Mouse (Mus musculus) megakaryocyte, embryonic 14.5 days (primary cell): ENCODE results near the gene Mapkap1.

Experiments used
- FLI1 ChIP-seq: IDR thresholded peaks from 2 replicates; pipeline ENCODE4 v1.6.1; 2012; ENCODE audit warnings: low read length, inconsistent platforms, mixed read lengths
- GATA1 ChIP-seq: IDR thresholded peaks from 3 replicates; pipeline ENCODE4 v1.6.1; 2012; ENCODE audit warnings: mixed read lengths, low read length, inconsistent platforms, borderline replicate concordance

- no peak for TF ChIP-seq GATA1
- no peak for TF ChIP-seq FLI1
Observed at GRCm38 (mm10) chr2:34632051-34632450, 225.5 kb downstream of the Mapkap1 start.
